Mouse (Mus musculus) adipocyte (in vitro differentiated cells): ENCODE measurements around the gene Gm2888.
"Not testable (repeated sequence)": the region's sequence is repeated elsewhere in the genome, so short reads cannot be mapped to it uniquely, and the experiment has no call there.

Experiments
- DNase-seq: peaks from one replicate; pipeline ENCODE4 v3.0.0-alpha.2; 2016; ENCODE audit warnings: low spot score

The Gm2888 gene

GRCm38 (mm10) chr14:3029702-3030101, at the start of gene Gm2888:
Gm2888 (plus strand) TSS chr14:3030002.
- not testable (repeated sequence) for DNase-seq

GRCm38 (mm10) chr14:3048727-3049512, 19.1 kb downstream of the Gm2888 start, which contains the start of gene Gm2897:
Gm2897 (plus strand) TSS chr14:3049285.
- not testable (repeated sequence) for DNase-seq

GRCm38 (mm10) chr14:3049513-3049800, 19.7 kb downstream of the Gm2888 start:
- not testable (repeated sequence) for DNase-seq

- DNase-seq = not testable (repeated sequence)
These were observed 20.3 kb downstream of the Gm2888 start for GRCm38 (mm10) chr14:3050087-3050486.
